Mouse (Mus musculus): Measurements from ENCODE around the gene Rho. TPM values are rescaled to one million over a fixed set of nuclear protein-coding genes. Genes with fewer than 3 reads are reported as not detected.

The Rho gene
- polyA plus RNA-seq, 2 experiments = 0.22 to 0.67 TPM

DNA sequence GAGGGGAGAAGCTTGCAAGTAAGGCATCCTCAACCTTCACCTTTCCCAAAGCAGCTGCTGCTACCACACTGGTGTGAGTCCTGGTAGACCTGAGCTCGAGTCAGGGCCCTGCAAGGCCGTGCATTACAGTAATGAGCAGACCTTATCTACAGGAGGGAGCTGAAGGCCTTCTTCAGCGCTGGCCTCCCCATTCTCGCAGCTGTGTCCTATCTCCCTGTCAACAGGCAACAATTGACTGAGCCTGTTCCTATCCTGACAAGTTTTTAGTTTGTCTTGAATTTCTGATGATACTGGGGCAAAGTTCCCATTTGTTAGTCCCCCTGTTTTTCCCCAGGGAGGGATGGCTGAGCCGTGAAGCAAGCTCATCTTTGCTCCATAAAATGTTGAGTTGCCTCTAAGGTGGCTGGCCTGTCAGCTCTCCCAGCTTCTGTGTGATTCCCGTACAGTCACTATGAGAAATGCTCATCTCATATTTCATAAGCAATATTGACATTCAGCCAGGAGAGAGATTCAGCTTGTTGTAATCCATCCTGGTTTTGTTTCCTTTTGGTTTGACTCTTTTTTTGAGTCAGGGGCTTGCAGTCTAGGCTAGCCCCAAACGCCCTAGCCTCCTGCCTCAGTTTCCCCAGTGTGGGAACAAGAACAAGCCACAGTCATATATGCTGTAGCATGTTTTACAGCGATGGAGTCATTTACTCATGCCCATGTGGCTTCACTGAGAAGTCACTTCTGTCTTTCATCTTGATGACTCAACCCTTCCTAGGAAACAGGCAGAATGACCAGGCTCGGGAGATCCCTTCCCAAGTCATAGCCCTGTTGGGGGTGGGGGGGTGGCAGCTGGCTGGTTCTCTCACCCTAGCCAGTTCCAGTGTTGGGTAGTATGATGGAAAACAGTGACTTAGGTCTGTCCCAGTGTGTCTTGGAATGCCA, 12.2 kb downstream of the Rho start:
- 67% methylated on average over 9 of the region's 9 CpGs for WGBS
- H3K9me3 ChIP-seq (ENCODE audit: control insufficient read depth, low read length) = no peaks in the 10 kb centered on the region
- TF ChIP-seq POLR2A (IDR thresholded peaks at IDR 0.05; ENCODE audit: borderline replicate concordance, extremely low read depth, insufficient read depth, insufficient read length) = no peak
- no peaks in the 10 kb centered on the region for H3K27me3 ChIP-seq (ENCODE audit: control insufficient read depth, insufficient read depth, low read length)
- H3K4me1 ChIP-seq (ENCODE audit: control insufficient read depth, insufficient read depth, low read length) = no peaks in the 10 kb centered on the region
- no peak overlapping the region for H3K4me3 ChIP-seq (replicated peaks; ENCODE audit: low read length)
- no peaks in the 10 kb centered on the region for H3K36me3 ChIP-seq (ENCODE audit: control insufficient read depth, insufficient read depth, low read length)
- H3K9ac ChIP-seq (ENCODE audit: low read depth, low read length, severe bottlenecking) = no peak overlapping the region
- DNase-seq (ENCODE audit: low spot score) = no peak
- H3K27ac ChIP-seq (replicated peaks; ENCODE audit: low read depth, low read length) = no peak overlapping the region
- no peak for ATAC-seq (ENCODE audit: low FRiP score, low read depth)
- H3K4me2 ChIP-seq (replicated peaks; ENCODE audit: low read depth, low read length, severe bottlenecking) = no peak overlapping the region

DNA sequence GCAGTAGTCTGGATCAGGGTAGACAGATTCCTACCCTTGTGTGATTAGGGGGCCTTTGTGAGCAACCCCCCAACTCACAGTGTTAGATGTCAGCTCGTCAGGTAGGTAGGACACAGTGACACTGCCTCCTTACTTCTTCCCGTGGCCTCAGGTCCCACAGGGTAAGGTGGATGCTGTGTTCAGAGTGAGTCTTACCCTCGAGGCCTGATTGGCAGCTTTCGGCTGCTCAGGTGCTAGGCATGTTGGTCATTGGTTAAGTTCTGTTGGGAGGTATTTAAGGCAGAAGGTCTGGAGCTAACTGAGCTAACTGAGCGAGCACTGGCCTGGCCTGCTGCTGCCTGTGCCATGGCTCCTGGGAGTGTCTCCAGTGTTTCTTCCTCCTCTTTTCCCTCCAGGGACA, 13.1 kb downstream of the Rho start, which contains the start of gene H1foo:
TSS of gene H1foo (plus strand) at position 301 of the 400 bp plus-strand sequence.
- DNase-seq (ENCODE audit: low spot score) (no peak), ATAC-seq (ENCODE audit: low FRiP score, low read depth) (no peak)
- TF ChIP-seq POLR2A (IDR thresholded peaks at IDR 0.05; ENCODE audit: borderline replicate concordance, extremely low read depth, insufficient read depth, insufficient read length) = no peak
- Histone ChIP-seq H3K36me3 (ENCODE audit: control insufficient read depth, insufficient read depth, low read length) (no peaks in the 10 kb centered on the region), H3K4me2 (replicated peaks; ENCODE audit: low read depth, low read length, severe bottlenecking) (no peak within 1 kb of the TSS), H3K9me3 (ENCODE audit: control insufficient read depth, low read length) (no peaks in the 10 kb centered on the region), H3K4me3 (replicated peaks; ENCODE audit: low read length) (no peak within 1 kb of the TSS), H3K4me1 (ENCODE audit: control insufficient read depth, insufficient read depth, low read length) (no peaks in the 10 kb centered on the region), H3K27ac (replicated peaks; ENCODE audit: low read depth, low read length) (no peak within 1 kb of the TSS), H3K27me3 (ENCODE audit: control insufficient read depth, insufficient read depth, low read length) (no peaks in the 10 kb centered on the region), H3K9ac (ENCODE audit: low read depth, low read length, severe bottlenecking) (no peak within 1 kb of the TSS; the same call in 1 of the 2 replicates)
- WGBS = 76% methylated on average over 5 of the region's 5 CpGs

DNA sequence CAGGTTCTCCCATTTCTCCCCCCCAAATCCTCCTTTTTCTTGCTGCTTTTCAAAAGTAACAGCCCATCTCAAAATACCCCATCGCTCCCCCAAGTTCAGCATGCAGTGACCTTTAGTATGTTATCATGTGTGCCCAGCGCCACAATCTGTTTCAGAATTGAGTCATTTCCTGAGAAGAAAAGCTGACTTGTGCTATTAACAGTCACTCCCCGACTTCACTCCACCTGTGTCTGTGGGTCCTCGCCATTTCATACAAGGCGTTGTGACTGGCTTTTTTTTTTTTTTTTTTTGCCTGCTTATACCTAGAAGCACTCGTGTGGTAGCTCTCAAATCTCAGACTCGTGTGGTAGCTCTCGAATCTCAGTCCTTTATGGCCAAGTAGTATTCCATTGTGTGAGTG, 14.1 kb downstream of the Rho start:
- Histone ChIP-seq H3K4me1 (ENCODE audit: control insufficient read depth, insufficient read depth, low read length) (no peaks in the 10 kb centered on the region), H3K27me3 (ENCODE audit: control insufficient read depth, insufficient read depth, low read length) (no peaks in the 10 kb centered on the region), H3K27ac (replicated peaks; ENCODE audit: low read depth, low read length) (no peak overlapping the region), H3K4me2 (replicated peaks; ENCODE audit: low read depth, low read length, severe bottlenecking) (no peak overlapping the region), H3K9me3 (ENCODE audit: control insufficient read depth, low read length) (no peaks in the 10 kb centered on the region), H3K9ac (ENCODE audit: low read depth, low read length, severe bottlenecking) (no peak overlapping the region; the same call in 1 of the 2 replicates), H3K4me3 (replicated peaks; ENCODE audit: low read length) (no peak overlapping the region), H3K36me3 (ENCODE audit: control insufficient read depth, insufficient read depth, low read length) (no peaks in the 10 kb centered on the region)
- 79% methylated on average over 8 of the region's 8 CpGs for WGBS
- no peak for TF ChIP-seq POLR2A (IDR thresholded peaks at IDR 0.05; ENCODE audit: borderline replicate concordance, extremely low read depth, insufficient read depth, insufficient read length)
- ATAC-seq (ENCODE audit: low FRiP score, low read depth) = no peak
- no peak for DNase-seq (ENCODE audit: low spot score)

DNA sequence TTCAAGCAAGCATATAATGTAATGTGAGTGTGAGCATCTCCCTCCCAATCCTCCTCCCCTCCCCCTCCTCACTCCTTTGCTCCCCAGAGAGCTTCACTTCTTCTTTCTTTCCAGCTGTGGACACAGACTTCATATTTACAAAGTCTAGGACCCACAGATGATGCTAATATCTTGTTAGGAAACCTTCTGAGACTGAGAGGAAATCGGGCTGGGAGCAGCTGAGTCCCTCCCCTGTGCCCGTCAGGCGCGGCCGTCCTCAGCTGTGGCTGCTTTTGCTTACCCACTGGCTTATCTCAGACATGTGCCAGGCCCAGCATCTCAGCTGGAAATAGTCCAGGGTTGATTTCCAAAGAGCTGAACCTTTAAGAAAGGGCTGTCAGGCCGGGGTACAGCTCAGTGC, 14.8 kb downstream of the Rho start:
- Histone ChIP-seq H3K9ac (ENCODE audit: low read depth, low read length, severe bottlenecking) (no peak overlapping the region), H3K4me1 (ENCODE audit: control insufficient read depth, insufficient read depth, low read length) (no peaks in the 10 kb centered on the region), H3K27ac (replicated peaks; ENCODE audit: low read depth, low read length) (no peak overlapping the region), H3K4me3 (replicated peaks; ENCODE audit: low read length) (no peak overlapping the region), H3K4me2 (replicated peaks; ENCODE audit: low read depth, low read length, severe bottlenecking) (no peak overlapping the region), H3K27me3 (ENCODE audit: control insufficient read depth, insufficient read depth, low read length) (no peaks in the 10 kb centered on the region), H3K36me3 (ENCODE audit: control insufficient read depth, insufficient read depth, low read length) (no peaks in the 10 kb centered on the region), H3K9me3 (ENCODE audit: control insufficient read depth, low read length) (no peaks in the 10 kb centered on the region)
- WGBS = 68% methylated on average over 6 of the region's 6 CpGs
- TF ChIP-seq POLR2A (IDR thresholded peaks at IDR 0.05; ENCODE audit: borderline replicate concordance, extremely low read depth, insufficient read depth, insufficient read length) = no peak
- ATAC-seq (ENCODE audit: low FRiP score, low read depth) (no peak), DNase-seq (ENCODE audit: low spot score) (no peak)

DNA sequence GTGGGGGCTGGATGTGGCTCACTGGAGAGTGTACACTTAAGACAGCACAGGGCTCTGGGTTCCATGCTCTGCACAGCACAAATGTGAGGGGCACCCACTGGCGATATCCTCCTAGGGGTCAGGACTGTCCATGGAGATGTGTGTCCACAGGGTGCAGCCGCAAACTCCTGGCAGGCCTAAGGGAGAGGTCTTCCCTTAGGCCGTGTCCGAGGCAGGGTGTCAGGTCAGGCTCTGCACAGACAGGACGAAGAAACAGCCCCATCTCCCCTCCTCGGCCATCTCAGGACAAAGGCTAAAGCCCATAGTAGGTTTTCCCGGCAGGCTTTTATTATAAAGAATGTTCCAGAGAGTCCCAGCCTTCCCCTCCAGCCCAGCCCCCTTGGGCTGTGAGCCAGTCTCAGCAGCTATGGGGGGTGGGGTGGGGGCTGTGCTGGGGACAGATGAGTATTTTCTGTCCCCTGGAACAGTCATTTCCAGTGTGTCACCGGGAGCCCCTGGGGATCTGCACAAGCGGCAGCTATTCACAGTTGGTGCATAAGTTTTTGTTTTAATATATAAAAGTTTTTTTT, 23.0 kb downstream of the Rho start:
- H3K4me2 ChIP-seq (replicated peaks; ENCODE audit: low read depth, low read length, severe bottlenecking) = no peak overlapping the region
- H3K27me3 ChIP-seq (ENCODE audit: control insufficient read depth, insufficient read depth, low read length) = no peaks in the 10 kb centered on the region
- no peak overlapping the region for H3K9ac ChIP-seq (ENCODE audit: low read depth, low read length, severe bottlenecking)
- H3K9me3 ChIP-seq (ENCODE audit: control insufficient read depth, low read length) = no peaks in the 10 kb centered on the region
- no peak for ATAC-seq (ENCODE audit: low FRiP score, low read depth)
- 78% methylated on average over 9 of the region's 9 CpGs for WGBS
- no peaks in the 10 kb centered on the region for H3K36me3 ChIP-seq (ENCODE audit: control insufficient read depth, insufficient read depth, low read length)
- H3K4me3 ChIP-seq (replicated peaks; ENCODE audit: low read length) = no peak overlapping the region
- TF ChIP-seq POLR2A (IDR thresholded peaks at IDR 0.05; ENCODE audit: borderline replicate concordance, extremely low read depth, insufficient read depth, insufficient read length) = no peak
- no peak overlapping the region for H3K27ac ChIP-seq (replicated peaks; ENCODE audit: low read depth, low read length)
- DNase-seq (ENCODE audit: low spot score) = no peak
- peaks cover 22% of the 10 kb centered on the region for H3K4me1 ChIP-seq (ENCODE audit: control insufficient read depth, insufficient read depth, low read length)
